Mouse (Mus musculus): ENCODE measurements at regions not wholly inside any gene's neighbourhood (a gene's known extent, or its start where the extent isn't known, plus 50 kb on each side); places are given as distances from the start of the nearest gene placed in this dataset.

- intact Hi-C loops (cut with DNase I), result no loop called here
- DNase-seq, result peak; percentile 57
- no peak overlapping the region for H3K4me3 ChIP-seq
- H3K27ac ChIP-seq, result no peak overlapping the region; the same call in 1 of the 2 replicates
- no peak for TF ChIP-seq CTCF (IDR thresholded peaks at IDR 0.05)
These were observed 474.5 kb upstream of the Zfp462 start for GRCm38 (mm10) chr4:54470022-54471008.

DNA sequence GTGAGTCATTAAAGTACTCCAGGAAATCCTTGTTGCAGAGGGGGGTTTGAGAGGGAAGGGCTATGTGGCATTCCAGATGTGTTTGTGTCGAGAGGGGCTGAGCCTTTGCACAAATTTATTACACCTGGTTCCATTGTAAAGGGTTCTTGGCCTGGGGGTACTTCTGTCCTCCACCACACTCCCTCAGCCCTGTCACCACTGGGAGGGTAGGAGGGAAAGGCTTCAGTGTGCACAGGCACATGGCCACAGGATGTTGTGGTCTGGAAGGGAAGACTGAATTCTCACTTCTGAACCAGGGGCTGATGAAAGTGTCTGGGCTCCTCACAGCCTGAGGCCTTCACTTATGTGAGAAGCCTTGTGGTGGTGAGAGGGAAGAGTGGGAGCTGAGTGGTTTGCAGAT is 473.8 kb upstream of the Zfp462 start:
- intact Hi-C loops (cut with DNase I), result no loop called here
- no peak for DNase-seq
- Histone ChIP-seq H3K27ac (no peak overlapping the region), H3K4me3 (no peak overlapping the region)
- no peak for TF ChIP-seq CTCF (IDR thresholded peaks at IDR 0.05)

DNA sequence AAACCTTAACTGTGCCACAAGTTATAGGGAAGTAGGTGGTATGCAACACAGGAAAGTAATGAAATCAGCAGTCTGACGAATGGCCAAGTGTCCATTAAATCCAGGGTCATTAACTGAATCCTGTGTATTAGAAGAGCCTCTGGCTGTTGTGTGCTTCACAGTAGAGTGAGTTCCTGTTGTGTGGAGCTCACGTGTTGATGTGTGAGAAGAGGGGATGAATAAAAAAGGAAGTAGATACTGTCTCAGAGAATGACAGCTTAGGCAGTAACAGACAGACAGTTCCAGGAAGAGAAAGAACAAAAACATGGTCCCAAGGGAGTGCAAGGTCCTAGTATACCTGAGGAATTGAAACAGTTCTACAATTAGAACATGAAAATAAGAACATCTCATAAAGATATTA is 463.1 kb upstream of the Zfp462 start:
- no peak for DNase-seq
- no peak overlapping the region for H3K27ac ChIP-seq
- no peak overlapping the region for H3K4me3 ChIP-seq
- intact Hi-C loops (cut with DNase I), result no loop called here
- TF ChIP-seq CTCF (IDR thresholded peaks at IDR 0.05), result no peak

DNA sequence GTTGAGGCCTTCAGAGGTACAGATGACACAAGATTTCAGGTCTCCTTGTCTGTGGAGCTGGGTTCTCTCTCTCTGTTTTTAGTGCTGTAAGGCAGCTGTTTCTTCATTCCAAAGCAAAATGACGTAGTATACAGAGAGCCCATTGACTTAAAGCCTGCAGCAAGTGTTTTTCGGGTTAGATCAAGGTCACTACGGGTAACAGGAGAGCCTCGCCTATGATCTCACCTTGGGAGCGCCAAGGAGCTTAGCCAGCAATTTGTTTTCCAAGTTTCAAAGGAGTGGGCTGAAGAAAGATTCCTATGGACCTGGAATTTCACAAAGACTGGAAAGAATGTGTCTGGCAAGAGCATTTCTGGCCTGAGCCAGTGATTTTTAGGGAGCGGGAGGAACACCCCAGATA is 451.8 kb upstream of the Zfp462 start:
- intact Hi-C loops (cut with DNase I), result no loop called here
- no peak overlapping the region for H3K27ac ChIP-seq
- TF ChIP-seq CTCF (IDR thresholded peaks at IDR 0.05), result no peak
- peak; percentile 42 for DNase-seq
- no peak overlapping the region for H3K4me3 ChIP-seq

DNA sequence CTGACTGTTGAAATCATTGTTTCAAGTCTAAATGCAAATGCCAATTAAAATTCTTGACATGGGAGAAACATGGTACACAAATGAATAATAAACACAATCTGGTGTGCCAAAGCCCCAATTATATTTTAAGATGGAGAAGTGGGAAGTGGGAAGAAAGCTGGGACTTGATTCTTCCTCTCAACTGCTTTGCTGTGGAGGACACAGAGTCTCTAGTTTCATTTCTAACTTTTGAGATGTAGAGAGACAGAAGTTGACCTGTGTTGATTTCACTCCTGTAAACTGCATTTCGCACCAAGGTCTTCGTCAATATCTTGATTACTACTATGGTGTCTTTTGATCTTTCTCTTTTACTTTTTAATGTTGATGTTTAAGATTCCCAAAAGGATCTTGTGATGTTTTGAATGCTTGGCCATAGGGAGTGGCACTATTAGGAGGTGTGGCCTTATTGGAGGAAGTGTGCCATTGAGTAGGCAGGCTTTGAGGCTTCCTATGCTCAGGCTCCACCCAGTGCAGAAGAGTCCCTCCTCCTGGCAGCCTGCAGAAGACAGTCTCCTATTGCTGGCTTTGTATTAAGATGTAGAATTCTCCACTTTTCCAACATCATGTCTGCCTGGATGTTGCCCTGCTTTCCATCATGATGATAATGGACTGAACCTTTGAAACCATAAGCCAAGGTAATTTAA is 447.4 kb upstream of the Zfp462 start:
- intact Hi-C loops (cut with DNase I), result no loop called here
- Histone ChIP-seq H3K4me3 (no peak overlapping the region), H3K27ac (no peak overlapping the region)
- DNase-seq, result no peak
- no peak for TF ChIP-seq CTCF (IDR thresholded peaks at IDR 0.05)

DNA sequence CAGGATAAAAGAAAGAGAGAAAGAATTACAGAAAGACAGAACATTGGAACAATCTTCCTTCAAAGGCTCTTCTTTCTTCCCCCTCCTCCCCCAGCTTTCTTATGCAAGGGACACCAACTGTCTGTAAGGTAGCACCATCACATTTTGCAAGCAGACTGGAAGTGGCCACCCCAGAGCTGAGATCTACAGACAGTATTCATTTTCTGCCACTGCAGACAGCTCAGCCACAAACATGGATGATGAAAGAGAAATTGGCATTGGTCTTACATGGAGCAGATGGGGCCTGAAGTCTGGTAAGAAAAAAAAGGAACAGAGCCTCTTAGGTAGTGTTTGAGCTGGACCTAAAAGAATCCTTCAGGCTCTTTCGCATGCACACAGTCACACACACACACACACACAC is 428.9 kb upstream of the Zfp462 start:
- TF ChIP-seq CTCF (IDR thresholded peaks at IDR 0.05), result no peak
- DNase-seq, result no peak
- intact Hi-C loops (cut with DNase I), result no loop called here
- no peak overlapping the region for H3K27ac ChIP-seq
- no peak overlapping the region for H3K4me3 ChIP-seq

DNA sequence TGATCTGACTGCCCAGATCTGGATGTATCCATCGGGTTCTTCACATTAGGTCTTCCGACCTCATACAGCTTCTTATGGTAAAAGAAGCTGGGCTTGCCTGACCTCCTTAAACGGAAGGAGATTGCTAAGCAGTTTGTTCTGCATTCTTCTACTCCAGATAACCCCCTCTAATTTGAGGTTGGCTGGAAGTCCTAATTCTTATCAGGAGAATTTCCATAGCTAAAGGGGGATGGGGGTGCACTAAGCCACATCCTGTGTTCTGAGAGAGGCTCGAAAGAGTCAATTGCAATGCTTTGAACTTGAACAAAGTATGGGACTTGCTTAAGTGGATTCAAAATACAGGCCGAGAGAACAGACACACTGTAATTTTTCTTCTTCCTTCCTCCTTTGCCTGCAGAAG is 421.6 kb upstream of the Zfp462 start:
- H3K27ac ChIP-seq, result no peak overlapping the region

DNA sequence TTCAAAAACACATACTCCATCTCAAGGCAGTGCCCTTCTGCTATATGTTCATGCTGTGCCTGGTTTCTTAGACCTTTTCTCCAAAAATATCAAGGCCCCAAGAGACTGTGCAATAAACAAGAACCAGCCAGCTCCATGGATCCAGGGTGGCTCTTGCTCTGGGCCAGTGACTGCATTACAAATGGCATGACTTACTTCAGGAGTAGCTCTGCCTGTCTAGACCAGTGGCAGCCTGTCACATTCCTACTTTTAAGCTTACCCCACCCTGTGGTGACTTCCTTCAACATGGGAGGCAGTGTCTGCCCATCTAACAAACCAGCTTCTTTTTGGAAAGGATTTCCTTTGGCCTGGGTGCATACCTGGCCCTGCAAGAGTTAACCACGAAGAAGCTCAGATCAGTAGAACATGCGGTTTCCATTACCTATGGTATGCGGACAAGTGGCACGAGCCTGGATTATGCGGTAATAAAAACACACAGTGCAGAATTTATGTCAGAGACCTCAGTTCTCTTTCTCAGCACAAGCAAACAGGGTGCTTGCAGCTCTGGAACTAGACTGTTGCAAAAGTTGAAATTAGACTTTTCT is 418.8 kb upstream of the Zfp462 start:
- Histone ChIP-seq H3K4me3 (no peak overlapping the region), H3K27ac (no peak overlapping the region)
- TF ChIP-seq CTCF (IDR thresholded peaks at IDR 0.05), result no peak
- intact Hi-C loops (cut with DNase I), result no loop called here
- DNase-seq, result no peak

More for the DNA sequence above, 421.6 kb upstream of the Zfp462 start:
- intact Hi-C loops (cut with DNase I), result no loop called here
- no peak for DNase-seq
- no peak overlapping the region for H3K4me3 ChIP-seq
- no peak for TF ChIP-seq CTCF (IDR thresholded peaks at IDR 0.05)

DNA sequence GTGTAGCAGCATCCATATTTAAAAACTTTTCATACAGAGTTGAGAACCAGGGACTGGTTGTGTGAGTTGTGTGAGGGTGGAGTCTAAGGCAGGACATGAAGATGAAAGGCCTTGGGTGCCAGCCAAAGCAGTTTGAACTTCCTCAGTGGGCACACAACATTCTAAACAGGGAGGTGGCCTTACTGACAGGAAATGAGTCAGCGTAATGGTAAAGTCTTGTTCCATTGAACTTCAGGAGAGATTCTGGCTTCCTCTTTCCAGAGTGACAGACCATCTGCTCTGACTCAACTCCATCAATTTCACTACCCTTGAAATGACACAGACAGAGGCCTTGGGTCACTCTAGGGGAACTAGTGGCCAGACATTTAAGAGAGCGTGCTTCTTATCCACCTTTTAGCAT is 417.2 kb upstream of the Zfp462 start:
- DNase-seq, result peak; percentile 39
- Histone ChIP-seq H3K27ac (no peak overlapping the region), H3K4me3 (no peak overlapping the region)
- intact Hi-C loops (cut with DNase I), result no loop called here
- TF ChIP-seq CTCF (IDR thresholded peaks at IDR 0.05), result no peak

DNA sequence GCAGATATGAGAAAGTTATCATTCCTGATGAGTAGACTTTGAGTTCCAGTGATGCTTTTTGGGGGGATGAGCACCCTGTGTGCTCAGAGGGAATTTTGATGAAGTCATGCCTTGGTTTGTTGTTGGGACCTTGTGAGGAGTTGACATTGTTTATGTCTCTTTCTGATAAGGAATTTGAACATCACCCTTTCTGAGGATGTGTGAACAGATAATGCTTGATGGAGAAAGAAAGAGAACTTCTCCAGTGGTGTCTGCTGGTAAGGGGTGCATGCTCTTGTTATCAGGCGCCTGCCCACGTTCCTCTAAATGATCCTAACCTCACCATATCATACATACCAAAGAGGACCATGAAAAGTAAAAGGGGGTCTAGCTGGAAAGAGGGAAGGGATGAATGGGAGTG is 413.1 kb upstream of the Zfp462 start:
- no peak for TF ChIP-seq CTCF (IDR thresholded peaks at IDR 0.05)
- DNase-seq, result no peak
- Histone ChIP-seq H3K4me3 (no peak overlapping the region), H3K27ac (no peak overlapping the region)
- intact Hi-C loops (cut with DNase I), result no loop called here

GRCm38 (mm10) chr4:54533846-54534245 is 411.0 kb upstream of the Zfp462 start:
- intact Hi-C loops (cut with DNase I), result no loop called here
- TF ChIP-seq CTCF (IDR thresholded peaks at IDR 0.05), result no peak

DNA sequence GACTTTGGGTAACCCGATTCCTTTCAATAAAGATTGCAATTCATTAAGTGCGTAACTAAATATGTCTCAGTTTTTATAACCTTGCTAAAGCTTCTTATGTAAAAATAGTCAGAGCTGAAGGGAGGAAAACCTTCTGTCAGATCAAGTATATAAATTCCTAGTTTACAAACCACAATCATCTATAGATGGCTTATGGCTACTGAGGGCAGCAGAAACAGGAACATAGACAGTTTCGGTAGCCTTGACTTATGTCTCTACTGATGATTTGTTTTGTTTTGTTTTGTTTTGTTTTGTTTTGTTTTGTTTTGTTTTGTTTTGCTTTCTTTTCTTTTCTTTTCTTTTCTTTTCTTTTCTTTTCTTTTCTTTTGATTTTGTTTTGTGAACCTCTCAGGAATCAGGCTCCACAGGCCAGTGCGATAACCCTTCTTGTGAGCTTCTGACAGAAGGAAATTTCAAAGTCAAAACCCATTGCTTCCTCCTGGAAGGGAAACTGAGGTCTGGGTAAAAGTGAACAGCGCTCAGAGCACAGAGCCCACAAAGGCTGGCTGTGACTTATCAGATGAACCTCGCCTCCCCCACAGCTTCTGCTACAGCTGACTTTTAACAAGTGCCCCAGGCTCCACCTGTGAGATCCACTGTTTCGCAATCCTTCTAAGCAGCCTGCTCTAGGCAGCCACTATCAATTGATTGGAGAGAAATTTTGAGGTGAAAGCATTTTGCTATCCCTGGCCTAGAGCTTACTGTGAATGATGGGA is 391.8 kb upstream of the Zfp462 start:
- intact Hi-C loops (cut with DNase I), result no loop called here
- H3K4me3 ChIP-seq, result no peak overlapping the region
- no peak for TF ChIP-seq CTCF (IDR thresholded peaks at IDR 0.05)
- DNase-seq, result no peak
- no peak overlapping the region for H3K27ac ChIP-seq

More at GRCm38 (mm10) chr4:54533846-54534245, 411.0 kb upstream of the Zfp462 start:
- H3K4me3 ChIP-seq, result no peak overlapping the region
- peak; percentile 22 for DNase-seq
- no peak overlapping the region for H3K27ac ChIP-seq
